Mouse (Mus musculus) colon, adult 2 months (tissue): ENCODE results near the gene Rfx3. TPM values are rescaled to one million over a fixed set of nuclear protein-coding genes. Genes with fewer than 3 reads are reported as not detected.

Experiments
- polyA plus RNA-seq: library from polyadenylated mRNA; depleted of rRNA; stranded (reverse); fragments of >200 nt; gene quantifications from 2 replicates; pipeline ENCODE4 v1.2.3, GENCODE M21; 2012; rRNA removed

Gene Rfx3
- polyA plus RNA-seq: 0.87 and 0.93 TPM in 2 replicates

DNA sequence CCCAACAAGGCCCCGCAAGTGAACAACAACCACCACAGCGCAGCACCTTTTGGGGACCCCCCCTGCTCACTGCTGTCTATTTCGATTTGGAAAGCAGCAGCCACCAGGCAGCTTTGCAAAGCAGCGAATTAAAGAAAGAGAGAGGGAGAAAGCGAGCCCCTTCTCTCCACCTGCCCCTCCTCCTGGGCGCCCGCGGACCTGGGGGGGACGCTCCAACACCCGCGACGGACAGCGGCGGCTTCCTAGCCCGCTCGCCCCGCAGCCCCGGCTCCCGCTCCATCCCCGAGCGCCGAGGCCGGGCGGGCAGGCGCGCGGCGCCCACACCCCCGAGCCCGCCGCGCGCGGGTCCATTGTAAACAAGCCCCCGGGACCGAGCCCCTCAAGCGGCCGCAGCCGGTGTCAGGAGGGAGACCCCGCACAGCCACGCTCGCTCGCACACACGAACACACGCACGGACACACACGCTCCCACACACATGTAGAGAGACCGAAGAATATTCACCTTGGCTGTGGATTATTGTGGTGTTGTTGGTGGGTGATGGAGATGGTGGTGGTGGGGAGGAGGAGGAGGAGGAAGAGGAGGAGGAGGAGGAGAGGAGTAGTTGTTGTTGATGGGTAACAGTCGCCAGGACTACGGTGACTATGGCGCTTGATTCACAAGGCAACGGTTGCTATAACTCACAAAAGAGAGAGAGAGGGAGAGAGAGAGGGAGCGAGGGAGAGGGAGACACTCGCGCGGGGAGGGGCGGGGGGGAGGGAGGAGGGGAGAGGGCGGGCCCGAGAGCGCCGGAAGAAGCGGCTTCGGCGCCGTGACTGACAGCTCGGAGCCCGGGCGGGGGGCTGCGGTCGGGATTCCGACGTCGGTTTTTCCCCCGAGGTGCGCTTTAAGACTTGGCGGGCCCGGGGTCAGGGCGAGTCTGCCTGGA is at the start of gene Rfx3:
Gene Rfx3, minus strand, starts transcription at position 696 of the 925 bp plus-strand sequence.

